Mouse (Mus musculus) kidney, embryonic 14.5 days (tissue): ENCODE results near the gene Armc7. TPM values are rescaled to one million over a fixed set of nuclear protein-coding genes. Genes with fewer than 3 reads are reported as not detected.
A peak's percentile ranks its signal among the peaks of the same experiment; 100 is the strongest.
"Not testable (repeated sequence)": the region's sequence is repeated elsewhere in the genome, so short reads cannot be mapped to it uniquely, and the experiment has no call there.

Experiments used
- ATAC-seq: fragments of 200-750 bp; cut with Nextera tagmentation; 2 replicates; pipeline ENCODE4 v1.8.0; 2017; ENCODE audit warnings: moderate number of reproducible peaks, mild to moderate bottlenecking, moderate TSS enrichment, moderate library complexity; ENCODE audit not compliant: low FRiP score, low TSS enrichment
- H3K27ac ChIP-seq: fragments of 300-500 bp; sonication (generic); 2 replicates; pipeline ENCODE4 v1.5.1; 2014; ENCODE audit warnings: low read depth, mild to moderate bottlenecking, low read length, moderate library complexity, mixed read lengths
- H3K27me3 ChIP-seq: fragments of 300-500 bp; sonication (generic); 2 replicates; pipeline ENCODE4 v1.6.1; 2014; ENCODE audit warnings: mild to moderate bottlenecking, low read length; ENCODE audit not compliant: control insufficient read depth, insufficient read depth
- H3K36me3 ChIP-seq: fragments of 300-500 bp; sonication (generic); 2 replicates; pipeline ENCODE4 v1.6.1; 2014; ENCODE audit warnings: low read length, mixed read lengths; ENCODE audit not compliant: control insufficient read depth, insufficient read depth
- H3K4me1 ChIP-seq: fragments of 300-500 bp; sonication (generic); 2 replicates; pipeline ENCODE4 v1.6.1; 2014; ENCODE audit warnings: low read length, mixed read lengths; ENCODE audit not compliant: control insufficient read depth, insufficient read depth
- H3K4me2 ChIP-seq: fragments of 300-500 bp; sonication (generic); replicated peaks from 2 replicates; pipeline ENCODE4 v1.6.1; 2014; ENCODE audit warnings: low read depth, mild to moderate bottlenecking, low read length
- H3K4me3 ChIP-seq: fragments of 300-500 bp; sonication (generic); 2 replicates; pipeline ENCODE4 v1.5.1; 2014; ENCODE audit warnings: mild to moderate bottlenecking, low read length
- H3K9ac ChIP-seq: fragments of 300-500 bp; sonication (generic); 2 replicates; pipeline ENCODE4 v1.6.1; 2014; ENCODE audit warnings: low read depth, mild to moderate bottlenecking, low read length, moderate library complexity
- H3K9me3 ChIP-seq: fragments of 300-500 bp; sonication (generic); 2 replicates; pipeline ENCODE4 v1.6.1; 2016; ENCODE audit warnings: low read length; ENCODE audit not compliant: control insufficient read depth
- WGBS: fragments of 180-500 bp; shearing (Covaris S2); extraction: QIAGEN DNeasy Blood & Tissue Kit; methylation state at CpG from one replicate; pipeline ENCODE4 v1.1.7; 2014; 5-methylcytosine and 5-hydroxymethylcytosine counted together
- polyA plus RNA-seq: library from polyadenylated mRNA; unstranded; fragments of >200 nt; fragmentation: Nextera tagmentation; extraction: Ambion mirVana; gene quantifications from 2 replicates; pipeline ENCODE4 v1.2.1, GENCODE M21; 2014

The Armc7 gene
- polyA plus RNA-seq, 1 experiment from 2014 or later, result 7.9 TPM

GRCm38 (mm10) chr11:115519581-115519980, 44.1 kb downstream of the Armc7 start:
- no peak overlapping the region for H3K27ac ChIP-seq
- H3K9me3 ChIP-seq, result no peaks in the 10 kb centered on the region
- no peaks in the 10 kb centered on the region for H3K27me3 ChIP-seq
- no peak for ATAC-seq
- H3K4me1 ChIP-seq, result no peaks in the 10 kb centered on the region
- peaks cover 21% of the 10 kb centered on the region for H3K36me3 ChIP-seq
- 82% methylated on average over 3 of the region's 3 CpGs for WGBS
- H3K9ac ChIP-seq, result no peak overlapping the region
- no peak overlapping the region for H3K4me2 ChIP-seq
- H3K4me3 ChIP-seq, result no peak overlapping the region

- Histone ChIP-seq H3K27me3 (no peaks in the 10 kb centered on the region), H3K4me2 (no peak overlapping the region), H3K36me3 (peaks cover 28% of the 10 kb centered on the region), H3K9ac (no peak overlapping the region), H3K4me1 (no peaks in the 10 kb centered on the region), H3K4me3 (no peak overlapping the region), H3K9me3 (no peaks in the 10 kb centered on the region), H3K27ac (no peak overlapping the region)
- WGBS, result 86% methylated on average over 2 of the region's 2 CpGs
- no peak for ATAC-seq
Observed at GRCm38 (mm10) chr11:115520218-115520617, 44.8 kb downstream of the Armc7 start.

GRCm38 (mm10) chr11:115521080-115521479, 45.6 kb downstream of the Armc7 start:
- 80% methylated on average over 4 of the region's 4 CpGs for WGBS
- Histone ChIP-seq H3K4me1 (no peaks in the 10 kb centered on the region), H3K4me2 (no peak overlapping the region), H3K9me3 (no peaks in the 10 kb centered on the region), H3K4me3 (no peak overlapping the region), H3K36me3 (peaks cover 36% of the 10 kb centered on the region), H3K27me3 (no peaks in the 10 kb centered on the region), H3K27ac (0 out of 2 replicates have a peak overlapping the region, but pooled peaks have one; percentile 1), H3K9ac (no peak overlapping the region)
- no peak for ATAC-seq

- Histone ChIP-seq H3K27ac (no peak overlapping the region), H3K4me2 (no peak overlapping the region), H3K36me3 (peaks cover 47% of the 10 kb centered on the region), H3K4me1 (no peaks in the 10 kb centered on the region), H3K27me3 (no peaks in the 10 kb centered on the region), H3K4me3 (no peak overlapping the region), H3K9ac (no peak overlapping the region), H3K9me3 (no peaks in the 10 kb centered on the region)
- WGBS, result 93% methylated on average over 2 of the region's 2 CpGs
- ATAC-seq, result no peak
Observed at GRCm38 (mm10) chr11:115522238-115522637, 46.8 kb downstream of the Armc7 start.

- Histone ChIP-seq H3K9me3 (no peaks in the 10 kb centered on the region), H3K4me1 (no peaks in the 10 kb centered on the region), H3K36me3 (peaks cover 51% of the 10 kb centered on the region), H3K4me3 (no peak overlapping the region), H3K27ac (no peak overlapping the region), H3K27me3 (no peaks in the 10 kb centered on the region), H3K9ac (no peak overlapping the region), H3K4me2 (no peak overlapping the region)
- whole genome bisulfite sequencing, result 83% methylated on average over 2 of the region's 2 CpGs
- ATAC-seq, result no peak
Observed at GRCm38 (mm10) chr11:115522703-115523102, 47.2 kb downstream of the Armc7 start.

- H3K4me2 ChIP-seq, ATAC-seq, H3K27ac ChIP-seq, H3K4me1 ChIP-seq, H3K9ac ChIP-seq, H3K9me3 ChIP-seq, H3K27me3 ChIP-seq, H3K4me3 ChIP-seq: not testable (repeated sequence)
- peaks cover 79% of the 10 kb centered on the region for H3K36me3 ChIP-seq
- WGBS, result 81% methylated on average over 3 of the region's 3 CpGs
Observed at GRCm38 (mm10) chr11:115526446-115526845, 51.0 kb downstream of the Armc7 start.

GRCm38 (mm10) chr11:115534759-115535371, 59.4 kb downstream of the Armc7 start:
- Histone ChIP-seq H3K36me3 (peaks cover 42% of the 10 kb centered on the region), H3K4me3 (peak overlapping the region; percentile 67), H3K9ac (peak overlapping the region; percentile 97), H3K27me3 (no peaks in the 10 kb centered on the region), H3K27ac (peak overlapping the region; percentile 99), H3K9me3 (no peaks in the 10 kb centered on the region), H3K4me1 (peaks cover 13% of the 10 kb centered on the region; the same call in 1 of the 2 replicates), H3K4me2 (peak overlapping the region; percentile 66)
- WGBS, result 4% methylated on average over 11 of the region's 11 CpGs
- ATAC-seq, result no peak

GRCm38 (mm10) chr11:115535401-115536037, 60.1 kb downstream of the Armc7 start:
- H3K9me3 ChIP-seq, result no peaks in the 10 kb centered on the region
- under 1% methylated on average over 41 of the region's 84 CpGs for WGBS

GRCm38 (mm10) chr11:115536038-115536681, 60.7 kb downstream of the Armc7 start, which contains the start of gene Sumo2:
Gene Sumo2 (minus strand): TSS chr11:115536276.
- H3K9ac ChIP-seq, result peak within 1 kb of the TSS; percentile 97
- H3K4me3 ChIP-seq, result peak within 1 kb of the TSS; percentile 67
- peak; percentile 87 for ATAC-seq
- H3K9me3 ChIP-seq, result no peaks in the 10 kb centered on the region
- no peaks in the 10 kb centered on the region for H3K27me3 ChIP-seq
- H3K27ac ChIP-seq, result peak within 1 kb of the TSS; percentile 99
- WGBS, result under 1% methylated on average over 63 of the region's 70 CpGs
- peak within 1 kb of the TSS; percentile 66 for H3K4me2 ChIP-seq
- peaks cover 33% of the 10 kb centered on the region for H3K36me3 ChIP-seq
- H3K4me1 ChIP-seq, result peaks cover 13% of the 10 kb centered on the region; the same call in 1 of the 2 replicates

More at GRCm38 (mm10) chr11:115535401-115536037, 60.1 kb downstream of the Armc7 start:
- H3K4me1 ChIP-seq, result peaks cover 13% of the 10 kb centered on the region; the same call in 1 of the 2 replicates
- H3K4me3 ChIP-seq, result peak overlapping the region; percentile 67
- ATAC-seq, result peak; percentile 83
- peak overlapping the region; percentile 97 for H3K9ac ChIP-seq
- H3K4me2 ChIP-seq, result peak overlapping the region; percentile 66
- no peaks in the 10 kb centered on the region for H3K27me3 ChIP-seq
- peak overlapping the region; percentile 99 for H3K27ac ChIP-seq
- H3K36me3 ChIP-seq, result peaks cover 35% of the 10 kb centered on the region
